Mouse (Mus musculus) kidney, embryonic 16.5 days (tissue): ENCODE data around the gene Foxo3. TPM values are rescaled to one million over a fixed set of nuclear protein-coding genes. Genes with fewer than 3 reads are reported as not detected.

Experiments
- ATAC-seq: fragments of 200-750 bp; cut with Nextera tagmentation; 2 replicates; pipeline ENCODE4 v1.8.0; 2017; ENCODE audit warnings: moderate TSS enrichment; ENCODE audit not compliant: low FRiP score, low TSS enrichment
- H3K27ac ChIP-seq: fragments of 300-500 bp; sonication (generic); 2 replicates; pipeline ENCODE4 v1.5.1; 2014; ENCODE audit warnings: low read length
- H3K27me3 ChIP-seq: fragments of 300-500 bp; sonication (generic); 2 replicates; pipeline ENCODE4 v1.6.1; 2014; ENCODE audit warnings: low read length, control low read depth, mixed read lengths; ENCODE audit not compliant: insufficient read depth
- H3K36me3 ChIP-seq: fragments of 300-500 bp; sonication (generic); 2 replicates; pipeline ENCODE4 v1.6.1; 2014; ENCODE audit warnings: low read length, control low read depth, mixed read lengths; ENCODE audit not compliant: insufficient read depth
- H3K4me1 ChIP-seq: fragments of 300-500 bp; sonication (generic); 2 replicates; pipeline ENCODE4 v1.6.1; 2014; ENCODE audit warnings: low read length, control low read depth, mixed read lengths; ENCODE audit not compliant: insufficient read depth
- H3K4me2 ChIP-seq: fragments of 300-500 bp; sonication (generic); replicated peaks from 2 replicates; pipeline ENCODE4 v1.6.1; 2014; ENCODE audit warnings: low read depth, low read length
- H3K4me3 ChIP-seq: fragments of 300-500 bp; sonication (generic); 2 replicates; pipeline ENCODE4 v1.5.1; 2014; ENCODE audit warnings: mild to moderate bottlenecking, low read length
- H3K9ac ChIP-seq: fragments of 300-500 bp; sonication (generic); replicated peaks from 2 replicates; pipeline ENCODE4 v1.6.1; 2014; ENCODE audit warnings: low read length
- H3K9me3 ChIP-seq: fragments of 300-500 bp; sonication (generic); 2 replicates; pipeline ENCODE4 v1.6.1; 2016; ENCODE audit warnings: low read length, control low read depth
- WGBS: fragments of 180-500 bp; shearing (Covaris S2); extraction: QIAGEN DNeasy Blood & Tissue Kit; methylation state at CpG from one replicate; pipeline ENCODE4 v1.1.7; 2014; 5-methylcytosine and 5-hydroxymethylcytosine counted together
- polyA plus RNA-seq: library from polyadenylated mRNA; unstranded; fragments of >200 nt; fragmentation: Nextera tagmentation; extraction: Ambion mirVana; gene quantifications from 2 replicates; pipeline ENCODE4 v1.2.1, GENCODE M21; 2015

Foxo3 gene
- polyA plus RNA-seq, 1 experiment from 2014 or later, result 5.9 TPM

- Histone ChIP-seq H3K9ac (no peak overlapping the region), H3K4me1 (peaks cover 36% of the 10 kb centered on the region), H3K36me3 (peaks cover 3% of the 10 kb centered on the region; the same call in 1 of the 2 replicates), H3K27ac (no peak overlapping the region), H3K9me3 (no peaks in the 10 kb centered on the region), H3K27me3 (no peaks in the 10 kb centered on the region), H3K4me3 (no peak overlapping the region), H3K4me2 (no peak overlapping the region)
- WGBS, result 44% methylated on average over 11 of the region's 11 CpGs
- ATAC-seq, result no peak
These were observed 43.6 kb downstream of the Foxo3 start for GRCm38 (mm10) chr10:42232977-42233376.

DNA sequence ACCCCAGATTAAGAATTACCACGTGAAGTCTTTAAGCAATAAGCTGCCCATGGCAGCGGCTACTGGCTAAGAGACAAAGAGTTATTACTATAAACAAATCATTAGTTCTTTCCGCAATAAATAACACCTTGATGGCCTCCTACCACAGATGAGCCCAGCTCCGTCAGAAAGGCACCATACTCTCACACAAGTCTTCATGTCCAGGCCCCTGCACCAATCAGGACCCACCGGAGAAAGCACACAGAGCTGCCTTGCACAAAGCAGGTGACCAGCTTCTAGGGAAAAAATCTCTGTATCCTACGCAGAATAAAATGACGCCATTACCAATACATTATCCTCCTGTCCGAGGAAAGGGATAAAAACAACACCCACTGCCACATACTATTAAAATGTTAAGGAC is 44.7 kb downstream of the Foxo3 start:
- peaks cover 43% of the 10 kb centered on the region for H3K4me1 ChIP-seq
- ATAC-seq, result no peak
- 63% methylated on average over 8 of the region's 8 CpGs for WGBS

DNA sequence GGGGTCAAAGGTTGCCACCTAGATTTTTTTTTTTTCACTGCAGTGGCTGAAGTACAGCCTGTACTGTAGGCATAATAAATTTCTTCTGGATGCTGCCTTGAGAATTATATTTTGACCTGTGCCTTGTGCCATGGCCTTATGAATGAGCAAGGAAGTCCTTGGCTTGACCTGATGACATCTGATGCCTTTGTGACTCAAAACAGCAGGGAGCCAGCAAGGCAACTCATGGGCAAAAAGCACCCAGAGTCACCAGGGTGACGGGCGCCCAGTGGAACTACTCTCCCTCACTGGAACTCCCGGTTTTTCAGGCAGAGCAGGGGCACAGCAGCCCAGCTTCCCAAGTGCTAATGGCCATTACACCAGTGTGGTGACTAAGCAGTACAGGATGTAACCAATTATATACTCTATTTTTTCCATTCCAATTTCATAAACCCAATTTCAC is 45.4 kb downstream of the Foxo3 start:
- Histone ChIP-seq H3K4me3 (no peak overlapping the region), H3K4me2 (no peak overlapping the region), H3K36me3 (peaks cover 6% of the 10 kb centered on the region; the same call in 1 of the 2 replicates), H3K9ac (no peak overlapping the region), H3K27ac (no peak overlapping the region), H3K4me1 (peaks cover 43% of the 10 kb centered on the region), H3K9me3 (no peaks in the 10 kb centered on the region), H3K27me3 (no peaks in the 10 kb centered on the region)
- no peak for ATAC-seq
- 67% methylated on average over 3 of the region's 3 CpGs for WGBS

More for the DNA sequence above, 44.7 kb downstream of the Foxo3 start:
- peaks cover 3% of the 10 kb centered on the region; the same call in 1 of the 2 replicates for H3K36me3 ChIP-seq
- no peak overlapping the region for H3K4me2 ChIP-seq
- no peak overlapping the region for H3K27ac ChIP-seq
- no peak overlapping the region for H3K9ac ChIP-seq
- H3K9me3 ChIP-seq, result no peaks in the 10 kb centered on the region
- no peak overlapping the region for H3K4me3 ChIP-seq
- no peaks in the 10 kb centered on the region for H3K27me3 ChIP-seq

DNA sequence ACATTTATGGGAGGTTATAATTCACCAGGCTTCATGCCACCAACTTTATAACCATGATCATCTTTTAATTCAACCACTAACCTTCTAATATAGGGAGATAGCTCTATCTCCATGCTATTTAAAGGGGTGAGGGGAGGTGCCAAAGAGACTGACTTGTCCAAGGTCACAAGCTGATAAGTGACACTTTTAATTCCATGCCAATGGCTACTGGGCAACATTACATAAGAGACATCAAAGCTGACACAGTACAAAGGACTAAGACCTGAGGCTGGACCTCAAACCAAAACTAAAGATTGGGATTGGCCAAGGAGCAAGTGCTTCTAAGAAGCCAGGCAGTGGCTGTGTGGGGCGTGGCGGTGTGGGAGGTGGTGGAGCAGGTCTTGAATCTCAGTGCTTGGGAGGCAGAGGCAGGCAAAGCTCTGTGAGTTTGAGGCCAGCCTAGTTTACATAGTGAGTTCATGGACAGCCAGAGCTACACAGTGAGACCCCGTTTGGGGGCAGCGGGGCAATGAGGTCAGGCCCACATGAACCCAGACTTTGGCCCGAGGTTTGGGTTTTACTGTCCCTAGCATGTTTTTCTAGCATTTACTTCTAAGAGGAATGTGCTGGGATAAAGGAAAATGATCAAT is 46.0 kb downstream of the Foxo3 start:
- no peak overlapping the region for H3K4me2 ChIP-seq
- no peaks in the 10 kb centered on the region for H3K27me3 ChIP-seq
- 79% methylated on average over 5 of the region's 5 CpGs for WGBS
- peaks cover 49% of the 10 kb centered on the region for H3K4me1 ChIP-seq
- H3K9ac ChIP-seq, result no peak overlapping the region
- no peaks in the 10 kb centered on the region for H3K9me3 ChIP-seq
- H3K36me3 ChIP-seq, result peaks cover 6% of the 10 kb centered on the region; the same call in 1 of the 2 replicates
- no peak for ATAC-seq
- no peak overlapping the region for H3K27ac ChIP-seq
- no peak overlapping the region for H3K4me3 ChIP-seq

DNA sequence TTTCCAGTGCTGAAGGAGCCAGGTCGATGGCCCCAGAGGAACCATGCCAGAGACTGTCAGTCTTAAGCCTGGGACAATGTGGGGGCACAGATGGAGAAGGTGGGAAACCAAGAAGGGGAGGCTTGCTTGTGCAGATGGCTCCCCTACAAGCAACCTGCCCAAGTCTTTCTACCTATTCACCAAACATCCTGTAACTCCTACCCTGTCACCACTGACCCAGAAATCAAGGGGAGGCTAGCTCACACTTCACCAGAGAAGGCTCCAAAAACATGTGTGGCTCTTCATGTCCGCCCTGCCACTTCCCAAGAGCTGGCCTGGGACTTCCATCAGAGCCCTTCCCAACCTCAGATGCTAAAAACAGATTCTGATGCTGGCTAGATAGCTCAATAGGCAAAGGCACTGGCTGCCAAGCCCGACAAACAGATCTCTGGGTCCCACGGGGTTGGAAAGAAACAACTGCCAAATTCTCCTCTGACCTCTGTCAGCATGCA is 48.8 kb downstream of the Foxo3 start:
- Histone ChIP-seq H3K27ac (no peak overlapping the region), H3K9ac (no peak overlapping the region), H3K4me2 (no peak overlapping the region), H3K4me1 (peaks cover 45% of the 10 kb centered on the region), H3K4me3 (no peak overlapping the region), H3K9me3 (no peaks in the 10 kb centered on the region), H3K27me3 (no peaks in the 10 kb centered on the region), H3K36me3 (peaks cover 4% of the 10 kb centered on the region; the same call in 1 of the 2 replicates)
- WGBS, result 57% methylated on average over 4 of the region's 4 CpGs
- no peak for ATAC-seq

GRCm38 (mm10) chr10:42226176-42226575 is 50.4 kb downstream of the Foxo3 start:
- no peak for ATAC-seq
- Histone ChIP-seq H3K27me3 (no peaks in the 10 kb centered on the region), H3K36me3 (peaks cover 4% of the 10 kb centered on the region; the same call in 1 of the 2 replicates), H3K4me3 (no peak overlapping the region), H3K4me1 (peaks cover 38% of the 10 kb centered on the region), H3K9me3 (no peaks in the 10 kb centered on the region), H3K27ac (no peak overlapping the region), H3K4me2 (no peak overlapping the region), H3K9ac (no peak overlapping the region)
- WGBS, result 91% methylated on average over 15 of the region's 15 CpGs

DNA sequence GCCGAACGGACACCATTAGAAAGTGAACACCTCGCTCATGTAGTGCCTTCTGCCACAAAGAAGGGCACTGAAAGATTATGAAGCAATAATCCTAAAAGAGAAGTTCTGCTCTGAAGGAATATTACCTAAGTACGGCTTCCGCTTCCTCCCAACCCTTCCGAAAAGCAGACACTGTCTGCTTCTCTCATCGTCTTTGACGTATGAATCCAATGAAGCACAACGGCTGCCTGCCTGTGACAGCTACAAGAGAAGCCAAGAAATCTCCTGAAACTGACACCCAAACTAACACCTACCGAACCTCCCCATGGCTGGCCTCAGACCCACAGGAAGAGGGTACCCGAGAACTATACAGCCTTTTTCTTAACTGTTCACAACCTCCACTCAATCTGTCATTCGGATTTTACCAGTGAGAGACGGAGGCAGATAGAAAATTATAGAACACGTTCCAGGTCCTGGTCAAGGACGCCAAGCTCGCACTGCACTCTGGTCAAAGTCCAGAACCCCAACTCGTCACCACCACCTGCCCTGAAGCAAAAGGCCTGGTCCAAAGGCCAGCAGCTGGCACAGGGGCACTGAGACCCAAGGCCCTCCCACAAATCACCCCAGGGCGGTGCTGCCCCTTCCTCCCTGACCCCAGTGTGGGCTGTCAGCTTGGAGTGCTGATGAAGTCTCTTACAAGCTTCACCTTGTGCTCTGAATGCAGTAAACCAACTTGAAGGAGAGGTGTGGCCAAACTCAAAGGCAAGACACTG is 51.2 kb downstream of the Foxo3 start:
- 54% methylated on average over 18 of the region's 18 CpGs for WGBS
- Histone ChIP-seq H3K9ac (no peak overlapping the region), H3K4me3 (no peak overlapping the region), H3K4me1 (peaks cover 44% of the 10 kb centered on the region), H3K9me3 (no peaks in the 10 kb centered on the region), H3K27ac (0 out of 2 replicates have a peak overlapping the region, but pooled peaks have one; percentile 30), H3K27me3 (no peaks in the 10 kb centered on the region), H3K36me3 (peaks cover 4% of the 10 kb centered on the region; the same call in 1 of the 2 replicates), H3K4me2 (no peak overlapping the region)
- 0 out of 2 replicates have a peak, but pooled peaks have one; percentile 50 for ATAC-seq

DNA sequence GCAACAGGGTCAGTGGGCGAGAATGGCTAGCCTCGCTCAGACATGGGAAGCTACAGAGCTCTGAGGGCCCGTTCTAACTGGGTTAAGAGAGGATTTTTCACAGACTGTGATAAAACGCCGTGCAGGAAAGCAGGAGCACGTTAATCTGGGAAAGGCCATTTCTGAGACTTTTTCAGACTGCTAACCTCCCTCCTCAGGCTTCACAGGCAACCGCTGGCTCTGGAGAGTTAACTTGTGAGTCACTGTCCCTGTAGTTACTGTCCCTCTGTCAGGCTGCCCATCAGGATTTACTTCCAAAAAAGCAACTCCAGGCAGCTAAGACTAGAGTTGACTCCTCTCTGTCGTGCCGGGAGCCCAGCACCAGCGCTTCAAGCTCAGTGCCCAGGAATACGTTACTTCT is 54.6 kb downstream of the Foxo3 start:
- 65% methylated on average over 11 of the region's 11 CpGs for WGBS
- H3K27ac ChIP-seq, result no peak overlapping the region
- no peak for ATAC-seq
- H3K4me1 ChIP-seq, result peaks cover 24% of the 10 kb centered on the region
- H3K4me3 ChIP-seq, result no peak overlapping the region
- no peak overlapping the region for H3K4me2 ChIP-seq
- no peaks in the 10 kb centered on the region for H3K9me3 ChIP-seq
- H3K9ac ChIP-seq, result no peak overlapping the region
- H3K27me3 ChIP-seq, result no peaks in the 10 kb centered on the region
- peaks cover 4% of the 10 kb centered on the region; the same call in 1 of the 2 replicates for H3K36me3 ChIP-seq

DNA sequence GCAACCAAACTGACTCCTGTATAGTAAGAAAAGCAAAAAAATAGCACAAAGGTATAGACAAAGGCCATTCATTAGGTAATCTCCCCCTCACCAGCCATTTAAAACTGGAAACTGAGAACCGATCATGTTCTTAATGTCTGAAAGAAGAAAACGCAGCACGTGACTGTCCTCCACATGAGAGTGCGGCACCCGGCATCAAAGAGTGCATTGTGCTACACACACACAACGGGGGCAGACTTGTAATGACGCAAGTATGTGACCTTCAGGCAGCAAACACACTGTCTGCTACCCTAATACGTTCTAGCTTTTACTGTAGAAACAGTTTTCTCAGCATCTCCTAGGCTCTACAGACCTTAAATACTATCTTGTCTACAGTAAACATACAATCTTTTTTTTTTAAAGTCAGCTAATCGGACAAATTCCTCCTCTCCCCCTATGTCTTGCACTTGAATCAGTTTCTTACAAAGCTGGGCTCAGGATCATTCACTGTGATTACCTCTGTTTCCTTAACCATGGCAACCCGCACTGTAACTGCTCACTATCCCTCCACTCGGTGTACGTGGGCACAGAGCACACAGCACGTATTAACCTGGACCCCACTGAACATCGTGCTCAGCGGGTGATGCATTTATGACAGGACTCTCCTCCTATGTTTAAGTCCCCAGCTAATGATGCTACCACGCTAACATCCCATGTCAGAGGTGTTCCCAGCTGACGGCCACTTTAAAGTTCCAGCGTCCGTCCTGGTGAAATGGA is 55.2 kb downstream of the Foxo3 start:
- H3K4me2 ChIP-seq, result no peak overlapping the region
- no peak overlapping the region for H3K4me3 ChIP-seq
- H3K36me3 ChIP-seq, result peaks cover under 1% of the 10 kb centered on the region; the same call in 1 of the 2 replicates
- no peaks in the 10 kb centered on the region for H3K27me3 ChIP-seq
- H3K27ac ChIP-seq, result no peak overlapping the region
- no peak for ATAC-seq
- 77% methylated on average over 19 of the region's 19 CpGs for WGBS
- peaks cover 24% of the 10 kb centered on the region for H3K4me1 ChIP-seq
- H3K9me3 ChIP-seq, result no peaks in the 10 kb centered on the region
- H3K9ac ChIP-seq, result no peak overlapping the region
